Mouse (Mus musculus): ENCODE results near the gene Tnfaip8l2.

DNA sequence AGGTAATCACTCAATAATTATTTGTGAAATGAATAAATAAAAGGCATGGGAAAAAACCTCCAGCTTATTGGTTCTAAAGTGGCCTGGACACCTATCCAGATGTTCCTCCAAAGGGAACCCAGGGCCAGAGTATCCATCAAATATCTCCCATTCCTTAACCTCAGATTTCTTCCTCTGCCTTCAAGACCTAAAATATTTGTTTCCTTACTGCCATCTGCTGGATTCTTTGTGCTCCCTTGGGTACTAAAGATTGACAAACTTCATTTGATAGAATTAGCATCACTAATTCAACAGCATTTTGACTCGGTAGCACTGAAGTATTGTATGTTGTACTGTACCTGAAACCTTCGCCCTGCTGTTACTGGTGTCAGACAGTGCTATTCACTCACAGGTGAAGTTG is 34.3 kb downstream of the Tnfaip8l2 start:
- TF ChIP-seq CTCF (IDR thresholded peaks at IDR 0.05; ENCODE audit: borderline replicate concordance, insufficient read depth, low read depth, low read length): no peak
- no peak for TF ChIP-seq POLR2A (IDR thresholded peaks at IDR 0.05; ENCODE audit: borderline replicate concordance, insufficient read depth, low read length)
